Mouse (Mus musculus): ENCODE data around the gene Dleu7. TPM values are rescaled to one million over a fixed set of nuclear protein-coding genes. Genes with fewer than 3 reads are reported as not detected.

The Dleu7 gene
- 10 to 100 TPM in 1 of 2 experiments, 1 to 10 TPM in 1; 9.7 to 10.1 TPM for total RNA-seq (2021)
- long read RNA-seq, experiment 1, transcript Dleu7-201 (2 exons, 1,314 nt), result major isoform, 13 of 13 reads
- long read RNA-seq, experiment 1, partial matches to known transcripts, result 0 of 13 reads
- long read RNA-seq, experiment 1, other reads (novel, unspliced or antisense), result 0 of 13 reads
- long read RNA-seq, experiment 2, transcript Dleu7-201 (2 exons, 1,314 nt), result major isoform, 8 of 8 reads
- long read RNA-seq, experiment 2, partial matches to known transcripts, result 0 of 8 reads
- long read RNA-seq, experiment 2, other reads (novel, unspliced or antisense), result 0 of 8 reads

DNA sequence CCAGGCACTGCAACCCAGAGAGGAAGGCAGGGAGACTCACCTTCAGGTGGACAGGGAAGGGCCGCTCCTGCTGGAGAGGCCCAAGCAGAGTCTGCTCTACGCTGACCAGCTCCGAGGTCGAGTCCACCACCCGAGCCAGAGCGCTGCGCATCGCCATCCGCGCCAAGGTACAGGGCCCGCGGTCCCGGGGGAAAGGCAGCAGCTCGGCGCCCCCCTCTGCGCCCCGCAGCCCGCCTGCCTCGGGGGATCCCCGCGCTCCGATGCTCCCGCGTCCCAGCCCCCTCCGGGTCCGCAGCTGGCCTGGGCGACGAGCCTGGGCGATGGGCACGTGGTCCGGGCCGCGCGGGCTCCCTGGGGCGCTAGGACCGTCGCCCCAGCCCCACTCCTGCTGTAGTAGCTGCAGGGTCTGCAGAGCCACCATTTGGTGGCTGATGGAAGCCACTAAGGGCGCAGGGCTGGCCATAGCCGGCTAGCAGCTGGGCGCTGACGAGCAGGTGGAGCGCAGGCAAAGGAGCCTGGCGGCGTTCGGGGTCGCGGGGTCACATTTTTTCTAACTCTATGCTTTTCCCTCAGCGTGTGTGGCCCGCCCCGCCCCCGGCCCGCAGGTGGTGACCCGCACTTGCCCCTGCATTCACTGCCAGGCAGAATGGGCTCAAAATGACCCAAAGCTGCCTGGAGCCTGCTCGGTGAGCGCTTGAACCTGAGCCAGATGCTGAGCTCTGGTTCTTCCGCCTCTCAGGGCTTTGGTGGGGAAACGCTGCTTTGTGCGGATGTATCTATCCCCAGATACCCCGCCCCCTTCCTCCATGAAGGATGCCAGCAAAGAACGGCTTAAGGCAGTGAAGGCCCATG, at the start of gene Dleu7, which contains the start of gene Rnaseh2b:
TSS of gene Dleu7 (minus strand) at position 560 of the 852 bp plus-strand sequence.
TSS of gene Rnaseh2b (plus strand) at position 102 of the 852 bp plus-strand sequence.
- intact Hi-C loops (cut with DNase I), result no loop called here
- peak; percentile 13 to 19 for DNase-seq (ENCODE audit: low spot score in 2 of 2)

DNA sequence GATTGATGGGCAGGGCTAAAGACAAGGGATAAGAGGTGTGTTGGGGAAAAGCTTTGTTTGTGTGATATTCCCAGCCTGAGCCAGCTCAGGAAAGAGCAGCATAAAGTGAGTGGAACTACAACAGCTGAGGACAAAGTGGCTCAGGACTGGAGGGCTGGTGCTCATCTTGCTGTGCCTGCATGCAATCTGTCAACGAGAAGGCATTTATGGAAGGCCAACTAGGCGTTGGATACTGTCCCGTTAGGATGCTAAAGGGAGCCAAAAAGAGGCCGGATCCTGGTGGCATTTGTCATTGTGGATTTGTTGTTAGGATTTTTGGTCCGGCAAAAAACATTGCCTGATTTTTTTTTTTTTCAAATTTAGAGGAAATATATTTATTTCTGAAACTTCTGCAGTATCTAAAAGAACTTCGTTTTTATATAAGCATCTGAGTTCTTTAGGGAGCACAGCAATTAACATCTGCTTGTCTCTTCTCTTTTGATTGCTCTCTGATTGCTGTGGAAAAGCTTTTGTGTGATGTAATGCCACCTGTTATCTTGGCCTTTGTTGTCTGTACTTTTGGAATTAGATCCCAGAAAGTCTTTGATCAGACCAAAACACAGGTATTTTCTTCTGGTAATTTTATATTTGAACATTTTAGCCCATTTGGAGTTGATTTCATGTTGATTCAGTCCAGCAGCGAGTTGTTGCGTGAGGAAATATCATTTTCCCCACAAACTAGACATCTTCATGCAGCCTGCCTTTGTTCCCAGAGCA, 49.2 kb upstream of the Dleu7 start:
- no peak for DNase-seq (ENCODE audit: low spot score in 2 of 2)

DNA sequence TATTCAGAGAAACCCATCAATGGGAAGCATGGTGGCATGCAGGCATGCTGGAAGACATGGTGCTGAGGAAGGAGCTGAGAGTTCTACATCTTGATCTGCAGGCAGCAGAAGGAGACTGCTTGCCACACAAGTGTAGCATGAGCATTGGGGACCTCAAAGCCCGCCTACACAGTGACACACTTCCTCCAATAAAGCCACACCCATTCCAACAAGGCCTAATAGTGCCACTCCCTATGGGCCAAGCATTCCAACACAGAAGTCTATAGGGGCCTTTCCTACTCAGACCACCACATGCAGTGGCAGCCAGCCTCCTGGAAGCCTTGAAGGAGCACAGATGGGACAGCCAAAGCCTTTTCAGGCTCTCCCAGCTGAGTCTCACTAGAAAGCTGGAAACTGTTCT, 46.3 kb upstream of the Dleu7 start:
- DNase-seq (ENCODE audit: low spot score in 2 of 2), result no peak
- intact Hi-C loops (cut with DNase I), result loop anchor here (10.0 kb wide), 1 partner anchor 694 kb away; no protein-coding TSS in a partner anchor

More for the DNA sequence above, 49.2 kb upstream of the Dleu7 start:
- intact Hi-C loops (cut with DNase I), result no loop called here

DNA sequence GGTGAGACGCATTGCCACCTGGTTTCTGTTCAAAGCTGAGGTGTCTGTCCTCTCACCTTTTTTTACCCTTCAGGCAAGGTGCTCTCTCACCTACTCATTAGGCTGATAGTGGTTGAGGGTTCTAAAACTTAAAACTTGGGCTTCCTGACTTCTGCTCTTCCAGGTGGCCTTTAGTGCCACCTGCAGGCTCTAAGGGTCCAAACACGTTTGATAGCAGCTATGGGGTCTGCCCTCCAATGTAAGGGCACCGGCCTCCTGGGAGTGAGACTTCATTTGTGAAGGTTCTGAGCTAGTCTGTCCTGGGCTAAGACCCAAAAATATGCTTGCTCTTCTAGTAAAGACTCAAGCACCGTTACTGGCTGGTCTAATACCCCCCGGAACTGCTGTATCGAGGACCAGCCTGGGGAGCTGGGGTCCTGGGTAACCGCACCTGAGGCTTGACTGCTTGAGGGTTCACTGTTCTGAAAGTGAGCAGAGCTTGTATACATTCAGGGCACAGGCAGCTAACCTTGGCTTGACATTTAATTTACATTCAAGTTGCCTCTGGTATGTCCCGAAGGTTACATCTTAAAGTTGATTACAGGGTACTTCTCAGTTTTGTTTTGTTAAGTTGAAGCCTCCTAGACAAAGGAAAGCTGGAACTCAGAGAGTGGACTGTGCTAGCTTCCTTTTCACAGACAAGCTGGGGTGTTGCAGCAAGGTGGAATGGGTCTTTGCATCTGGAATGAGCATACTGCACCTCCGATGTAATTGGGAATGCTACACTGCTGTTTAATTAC, 41.3 kb upstream of the Dleu7 start:
- no peak for DNase-seq (ENCODE audit: low spot score in 2 of 2)
- intact Hi-C loops (cut with DNase I), result loop anchor here (5.0 to 10.0 kb wide), 3 partner anchors 123 to 762 kb away; partner anchors contain the start of gene Gucy1b2

DNA sequence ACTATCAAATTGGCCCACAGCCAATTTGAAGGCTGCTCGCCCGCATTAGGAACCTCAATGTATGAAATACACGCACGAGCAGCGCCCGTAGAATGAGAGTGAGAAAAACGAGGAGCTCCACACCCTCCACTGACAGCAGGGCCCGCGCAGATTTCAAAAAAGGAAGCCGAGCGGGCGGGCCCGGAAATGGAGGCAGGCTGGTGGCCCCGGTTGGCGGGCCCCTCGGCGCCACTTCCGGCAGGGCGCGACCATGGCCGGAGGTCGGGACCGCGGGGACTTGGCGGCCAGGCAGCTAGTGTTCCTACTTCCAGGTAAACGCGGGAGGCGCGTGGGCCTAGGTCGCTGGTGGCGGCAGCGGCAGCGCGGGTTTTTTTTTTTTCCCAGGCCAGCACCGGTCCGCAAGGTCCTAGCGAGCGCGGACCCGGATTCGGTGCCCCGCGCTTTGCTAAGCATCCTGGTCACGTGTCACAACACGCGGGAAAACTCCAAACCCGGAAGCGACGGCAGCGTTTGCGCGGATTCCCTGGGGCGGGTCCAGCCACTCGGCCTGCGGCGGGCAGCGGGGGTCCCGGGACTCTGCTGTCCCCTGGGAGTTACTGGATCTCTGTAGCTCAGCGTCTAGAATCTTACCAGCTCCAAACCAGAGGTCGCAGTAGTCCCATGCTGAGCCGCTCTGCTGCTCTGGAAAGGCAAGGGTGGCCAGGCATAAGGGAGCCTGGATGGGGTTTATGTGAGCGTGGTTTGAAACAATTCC, 39.2 kb upstream of the Dleu7 start:
- peak; percentile 80 to 85 for DNase-seq (ENCODE audit: low spot score in 2 of 2)
- intact Hi-C loops (cut with DNase I), result loop anchor here (5.0 to 10.0 kb wide), 3 partner anchors 125 to 760 kb away; partner anchors contain the start of gene Gucy1b2

DNA sequence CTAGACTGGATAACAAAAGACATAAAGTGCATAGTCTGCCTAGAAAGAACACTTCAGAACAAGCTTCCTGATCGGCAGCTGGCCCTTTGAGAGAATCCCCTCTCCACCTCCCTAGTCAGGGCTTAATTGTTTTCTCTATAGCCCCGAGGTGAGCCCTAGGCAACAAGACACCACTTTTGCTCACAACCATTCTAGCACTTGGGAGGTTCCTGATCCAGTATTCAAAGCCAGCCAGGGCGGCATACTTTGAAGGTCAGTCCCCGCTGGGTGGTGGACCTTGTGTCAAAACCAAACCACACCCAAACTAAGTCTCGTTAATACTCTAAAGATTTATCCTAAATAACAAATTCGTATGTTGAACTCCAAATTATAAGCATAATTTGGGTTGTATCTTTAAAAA, 38.6 kb upstream of the Dleu7 start:
- intact Hi-C loops (cut with DNase I), result loop anchor here (5.0 to 10.0 kb wide), 3 partner anchors 126 to 759 kb away; partner anchors contain the start of gene Gucy1b2
- no peak for DNase-seq (ENCODE audit: low spot score in 2 of 2)

DNA sequence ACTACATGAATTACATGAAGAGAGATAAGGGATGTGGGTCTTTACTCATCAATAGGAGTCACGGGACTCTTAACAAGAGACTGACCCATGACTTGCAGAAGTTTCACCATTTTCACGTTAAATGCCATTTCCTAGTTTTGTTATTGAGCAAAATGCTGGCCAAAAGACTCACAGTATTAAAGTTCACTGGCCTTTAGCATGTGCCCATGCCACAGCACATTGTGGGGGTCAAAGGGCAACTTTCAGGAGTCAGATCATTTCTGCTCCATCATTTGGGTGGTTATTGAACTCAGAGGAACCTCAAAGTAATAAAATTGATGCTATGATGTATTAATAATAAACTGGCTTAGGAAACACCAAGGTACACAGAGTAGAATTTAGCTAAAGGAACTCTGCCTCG, 36.8 kb upstream of the Dleu7 start:
- no peak for DNase-seq (ENCODE audit: low spot score in 2 of 2)
- intact Hi-C loops (cut with DNase I), result loop anchor here (5.0 to 10.0 kb wide), 3 partner anchors 128 to 757 kb away; partner anchors contain the start of gene Gucy1b2

DNA sequence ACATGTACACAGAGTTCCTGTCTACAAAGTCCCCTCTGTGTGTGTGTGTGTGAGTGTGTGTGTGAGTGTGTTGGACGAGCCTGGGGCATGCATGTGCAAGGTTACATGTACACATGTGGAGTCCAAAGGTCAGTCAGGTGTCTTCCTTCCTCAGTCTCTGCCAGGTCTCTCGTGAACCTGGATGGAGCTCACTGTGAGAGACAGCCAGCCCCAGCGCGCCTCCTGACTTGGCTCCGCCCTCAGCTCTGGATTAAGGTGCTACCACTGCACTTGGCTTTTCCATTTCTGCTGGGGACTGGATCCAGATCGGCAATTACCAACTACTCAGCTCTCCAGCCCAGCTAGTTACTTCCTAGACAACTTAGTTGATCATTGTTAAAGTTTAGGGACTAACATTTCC, 35.8 kb upstream of the Dleu7 start:
- intact Hi-C loops (cut with DNase I), result no loop called here
- DNase-seq (ENCODE audit: low spot score in 2 of 2), result no peak

DNA sequence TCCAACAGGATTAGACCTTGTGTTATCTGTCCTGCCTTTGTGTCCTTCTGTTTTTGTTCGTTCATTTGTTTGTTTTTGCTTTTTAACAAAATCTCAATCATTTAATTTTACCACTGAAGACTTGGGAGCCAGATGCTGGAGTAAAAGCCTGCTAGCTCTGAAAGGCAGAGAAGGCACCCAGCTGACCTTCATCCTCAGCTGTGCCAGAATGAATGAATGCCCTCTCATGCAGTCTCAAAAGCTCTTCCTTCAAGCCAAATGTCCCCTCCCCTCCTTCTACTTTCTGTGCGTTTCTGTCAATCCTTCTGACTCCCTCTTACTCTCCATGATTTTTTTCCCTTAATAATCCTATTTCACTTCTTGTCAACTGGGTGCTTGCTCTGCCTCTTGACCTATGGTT, 34.3 kb upstream of the Dleu7 start:
- DNase-seq (ENCODE audit: low spot score in 2 of 2), result no peak
- intact Hi-C loops (cut with DNase I), result no loop called here

DNA sequence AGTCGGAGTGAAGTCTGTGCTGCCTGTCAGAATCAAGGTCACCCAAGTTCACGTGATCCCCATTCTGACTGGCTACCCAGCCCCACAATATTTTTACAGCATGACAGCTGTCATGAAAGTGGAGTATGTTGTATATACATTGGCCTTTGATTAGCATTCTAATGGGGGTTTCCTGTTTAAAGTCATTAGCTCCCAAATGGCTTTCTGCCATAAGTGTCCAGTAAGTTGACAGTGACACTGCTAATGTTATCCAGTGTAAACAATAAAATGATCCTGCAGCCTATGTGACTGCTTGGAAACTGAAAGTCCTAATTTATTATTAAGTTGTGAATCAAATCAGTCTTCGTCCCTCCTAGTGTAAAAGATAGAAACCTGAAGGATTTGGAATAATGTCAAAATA, 33.2 kb upstream of the Dleu7 start:
- intact Hi-C loops (cut with DNase I), result no loop called here
- DNase-seq (ENCODE audit: low spot score in 2 of 2), result no peak

DNA sequence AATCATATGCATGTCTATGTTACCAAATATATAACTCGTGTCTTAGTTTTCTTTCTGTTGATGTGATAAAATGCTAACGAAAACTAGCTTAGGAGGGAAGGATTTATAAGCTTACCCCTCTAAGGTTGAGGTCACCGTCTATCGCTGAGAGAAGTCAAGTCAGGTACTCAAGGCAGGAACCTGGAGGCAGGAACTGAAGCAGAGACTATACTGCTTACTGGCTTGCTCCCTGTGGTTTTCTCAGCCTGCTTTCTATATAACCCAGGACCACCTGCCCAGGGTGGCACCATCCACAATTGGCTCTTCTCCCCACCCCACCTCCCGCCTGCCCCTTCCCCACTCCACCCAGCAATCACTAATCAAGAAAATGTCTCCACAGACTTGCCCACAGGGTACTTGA, 32.1 kb upstream of the Dleu7 start:
- no peak for DNase-seq (ENCODE audit: low spot score in 2 of 2)
- intact Hi-C loops (cut with DNase I), result no loop called here

DNA sequence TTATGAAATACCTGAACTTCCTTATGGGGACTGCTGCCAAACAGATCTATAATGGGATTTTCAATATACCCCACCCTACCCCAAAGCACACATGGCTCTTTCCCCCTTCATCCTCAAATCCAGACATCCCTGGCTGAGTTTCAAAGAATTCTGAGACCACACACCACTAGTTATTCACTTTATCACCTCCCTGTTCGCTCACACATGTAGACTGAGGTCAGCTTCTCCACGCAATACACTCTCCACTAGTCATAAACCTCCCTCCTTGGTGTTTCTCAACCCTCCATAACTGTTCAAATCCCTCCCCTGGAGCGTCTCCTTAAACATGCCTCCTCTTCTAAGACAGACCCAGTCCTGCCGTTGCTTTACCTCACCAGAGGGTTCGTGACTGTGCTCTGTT, 30.6 kb upstream of the Dleu7 start:
- DNase-seq (ENCODE audit: low spot score in 2 of 2), result no peak
- intact Hi-C loops (cut with DNase I), result no loop called here

DNA sequence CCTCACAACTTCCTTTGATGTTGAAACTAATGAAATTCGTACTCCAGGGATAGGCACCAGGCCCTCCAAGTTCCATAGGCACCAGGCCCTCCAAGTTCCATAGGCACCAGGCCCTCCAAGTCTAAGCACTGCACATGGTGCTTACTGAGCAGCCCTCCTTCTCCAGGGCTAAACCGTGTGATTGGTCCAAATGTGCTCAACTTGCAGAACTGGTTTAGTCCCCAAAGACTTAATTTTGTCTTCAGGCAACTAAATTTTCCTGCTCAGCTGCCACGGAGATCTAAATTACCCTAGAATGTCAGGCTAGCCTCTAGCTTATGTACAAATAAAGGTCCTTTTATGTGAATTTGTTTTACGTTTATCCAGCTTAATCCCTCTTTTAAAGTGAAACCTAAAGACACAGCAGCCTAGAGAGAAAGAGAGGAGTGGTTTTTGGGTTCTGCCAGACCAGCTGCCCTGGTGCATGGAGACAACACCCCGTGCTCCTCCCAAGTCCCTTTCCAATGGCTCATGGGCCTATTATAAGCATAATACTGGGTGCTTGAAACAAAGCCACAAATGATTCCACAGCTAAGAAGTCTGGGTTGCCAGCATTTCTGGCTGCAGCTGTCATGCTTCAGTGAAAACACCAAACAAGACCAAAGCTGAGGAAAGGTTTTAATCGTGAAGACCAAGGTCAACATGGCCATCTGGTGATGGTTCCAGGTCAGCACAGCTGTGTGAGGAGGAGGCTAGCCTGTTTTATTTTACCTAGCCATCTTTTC, 29.9 kb upstream of the Dleu7 start:
- intact Hi-C loops (cut with DNase I), result no loop called here
- DNase-seq (ENCODE audit: low spot score in 2 of 2), result no peak

DNA sequence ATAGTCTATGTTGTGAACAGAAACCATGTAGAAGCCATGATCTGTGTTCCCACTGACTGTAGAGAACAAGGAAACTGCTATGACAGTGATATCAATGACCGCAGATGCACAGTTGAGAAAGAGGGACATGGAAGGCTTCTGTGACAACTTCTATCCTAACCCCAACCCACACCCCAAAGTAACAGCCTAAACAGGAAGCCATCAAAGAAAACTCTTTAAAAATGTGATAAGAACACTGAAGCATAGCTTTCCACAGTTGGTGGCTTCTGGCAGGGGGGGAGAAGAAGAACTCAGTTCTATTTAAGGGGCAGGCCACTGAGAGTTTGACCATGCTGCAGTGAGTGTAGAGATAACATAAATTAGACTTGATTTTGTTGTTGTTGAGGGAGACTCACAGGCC, 18.8 kb upstream of the Dleu7 start:
- intact Hi-C loops (cut with DNase I), result no loop called here
- DNase-seq (ENCODE audit: low spot score in 2 of 2), result no peak

DNA sequence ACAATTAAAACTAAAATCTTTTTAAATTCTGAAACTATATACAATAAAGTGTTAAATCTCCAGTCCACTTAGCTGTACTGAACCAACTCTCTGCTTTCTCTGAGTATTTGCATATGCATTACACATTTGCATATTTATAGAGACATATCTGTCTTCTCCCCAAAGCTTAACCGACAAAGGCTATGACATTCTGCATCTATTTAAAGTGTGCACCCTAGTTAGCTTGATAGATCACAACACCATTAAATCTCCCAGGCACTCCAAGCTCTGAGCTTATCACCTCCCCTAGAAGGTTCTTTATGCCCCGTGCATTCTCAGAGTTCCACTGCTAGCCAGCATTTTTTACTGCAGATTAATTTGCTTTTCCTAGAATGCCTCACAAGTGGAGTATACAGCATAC, 16.2 kb upstream of the Dleu7 start:
- no peak for DNase-seq (ENCODE audit: low spot score in 2 of 2)
- intact Hi-C loops (cut with DNase I), result no loop called here

DNA sequence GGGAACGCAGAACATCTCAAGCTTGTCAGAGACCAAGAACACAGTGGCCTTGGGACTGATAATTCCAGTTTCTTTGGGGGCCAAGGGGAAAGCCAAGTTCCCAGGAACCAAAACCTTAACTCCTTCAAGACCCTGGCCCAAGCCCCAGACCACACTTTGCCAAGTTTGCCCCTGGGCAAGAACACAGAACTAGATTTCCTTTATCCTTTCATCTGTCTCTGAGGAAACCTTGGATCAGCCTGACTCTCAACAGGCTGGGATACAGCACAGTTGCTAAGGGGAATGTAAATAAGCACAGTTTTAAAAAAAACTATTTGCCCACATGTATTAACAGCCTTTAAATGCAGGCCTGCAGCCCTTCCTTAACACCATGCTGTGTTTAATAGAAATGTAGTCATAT, 14.7 kb upstream of the Dleu7 start:
- peak in 1 of 2 experiments; percentile 30 for DNase-seq (ENCODE audit: low spot score in 2 of 2)
- intact Hi-C loops (cut with DNase I), result no loop called here

DNA sequence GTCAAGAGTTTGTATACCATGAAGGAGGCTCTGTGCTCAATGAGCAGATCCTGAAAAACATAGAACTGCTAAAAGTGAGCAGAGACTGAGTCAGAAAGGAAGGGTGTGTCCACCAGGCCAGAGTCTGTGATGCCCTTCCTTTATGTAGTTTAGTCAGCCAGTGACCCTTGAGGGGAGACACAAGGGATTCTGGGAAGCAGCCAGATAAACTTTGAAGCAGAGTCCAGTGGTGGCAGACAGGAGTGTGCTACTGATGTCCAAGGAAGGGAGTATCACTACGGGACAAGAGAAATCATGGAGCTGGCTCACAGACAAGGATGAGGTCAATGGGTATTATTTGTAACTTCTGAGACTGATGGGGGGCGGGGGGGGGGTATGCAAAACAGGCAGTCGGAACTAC, 7.2 kb upstream of the Dleu7 start:
- intact Hi-C loops (cut with DNase I), result no loop called here
- DNase-seq (ENCODE audit: low spot score in 2 of 2), result no peak

DNA sequence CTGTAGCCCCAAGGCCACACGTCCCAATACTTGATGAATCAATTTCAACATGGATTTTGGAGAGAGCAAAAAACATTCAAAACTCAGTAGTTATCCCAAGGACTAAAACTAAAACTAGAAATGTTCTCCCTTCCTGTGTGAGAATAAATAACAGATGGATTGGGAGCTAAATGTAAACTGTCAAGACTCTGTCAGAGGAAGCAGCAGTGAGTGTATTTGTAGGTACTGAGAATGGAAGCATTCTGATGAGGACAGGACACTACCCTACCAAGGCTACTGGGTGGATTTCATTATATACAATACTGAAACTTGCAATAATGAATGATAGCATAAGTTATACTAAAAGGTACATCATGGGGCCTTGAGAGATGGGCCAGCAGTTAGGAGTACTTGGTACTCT, 6.0 kb upstream of the Dleu7 start:
- DNase-seq (ENCODE audit: low spot score in 2 of 2), result no peak
- intact Hi-C loops (cut with DNase I), result no loop called here

Data from left cerebral cortex, postnatal 14 days (tissue).